Mouse (Mus musculus): Measurements from ENCODE around the gene Lfng.

DNA sequence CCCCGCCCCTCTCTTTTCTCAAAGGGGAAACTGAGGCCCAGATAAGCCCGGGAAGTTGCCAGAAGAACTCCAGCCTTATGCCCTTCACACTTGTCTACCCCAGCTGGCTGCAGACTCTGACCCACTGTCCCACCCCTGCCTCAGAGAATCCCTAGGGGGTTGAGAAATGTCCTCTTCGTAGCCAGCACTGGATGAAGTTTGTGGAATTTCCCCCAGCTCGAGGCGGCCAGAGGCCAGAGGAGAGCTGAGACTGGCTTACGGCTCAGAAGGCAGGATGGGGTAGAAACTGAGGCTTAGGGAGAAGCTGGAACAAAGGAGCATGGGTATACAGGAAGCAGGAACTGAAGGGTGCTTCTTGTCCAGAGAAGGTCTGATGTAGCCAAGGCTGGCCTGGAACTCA is 34.5 kb upstream of the Lfng start:
- TF ChIP-seq POLR2A (IDR thresholded peaks at IDR 0.05; ENCODE audit: insufficient read depth, low read depth, low read length) (no peak), CTCF (IDR thresholded peaks at IDR 0.05; ENCODE audit: insufficient read depth, low read depth, low read length) (no peak)
